In the genomic region with DNA sequence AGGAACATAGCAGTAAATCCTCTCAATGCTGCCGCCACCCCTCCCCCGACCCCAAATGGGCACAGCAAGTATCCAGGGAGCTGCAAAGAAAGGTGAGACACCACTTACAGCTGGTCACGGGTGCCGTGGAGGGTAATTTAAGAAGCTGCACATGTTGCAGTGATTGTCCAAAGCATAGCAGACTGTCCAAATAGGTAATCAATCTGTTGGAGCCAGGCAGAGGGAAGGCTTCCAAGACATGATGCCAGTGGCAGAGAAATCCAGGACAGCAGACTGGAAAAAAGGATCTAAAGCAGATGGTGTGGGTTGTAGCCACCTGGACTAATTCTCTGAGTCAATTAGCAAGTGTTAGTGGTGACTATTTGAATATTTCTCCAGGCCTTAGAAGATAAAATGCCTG, we compare ENCODE assay signal across 12 mouse cellular contexts.
DNase-seq lines count a peak whose midpoint lies in the region; ATAC-seq lines count a peak whose summit lies in the region.
"Had no signal": no experiment of that assay in that cellular context is flagged by ENCODE, and none has a peak within 500 bp of the region (broad histone marks: within the 10 kb centered on the region; RNA-seq: fewer than 3 reads in every experiment).

No protein-coding gene starts in this region.

- peak; percentile 71 for ATAC-seq in hindbrain, embryonic 15.5 days (ENCODE audit: low FRiP score, low read depth)
- no peak for ATAC-seq in hindbrain, embryonic 13.5 days (ENCODE audit: low FRiP score)
- ATAC-seq in hindbrain, embryonic 16.5 days, result peak; percentile 90
- 0 out of 2 replicates have a peak, but pooled peaks have one; percentile 50 for ATAC-seq in neural tube, embryonic 15.5 days (ENCODE audit: low FRiP score)

- WGBS in hindbrain, embryonic 15.5 days, result 60% methylated on average over 4 of the region's 4 CpGs
- WGBS in hindbrain, embryonic 13.5 days, result 64% methylated on average over 4 of the region's 4 CpGs
- WGBS in hindbrain, embryonic 16.5 days, result 66% methylated on average over 4 of the region's 4 CpGs
- WGBS in neural tube, embryonic 15.5 days, result 50% methylated on average over 4 of the region's 4 CpGs
- 57% methylated on average over 4 of the region's 4 CpGs for WGBS in heart, embryonic 10.5 days

- H3K4me3 ChIP-seq in hindbrain, embryonic 15.5 days, result no peak overlapping the region
- no peak overlapping the region for H3K4me3 ChIP-seq in hindbrain, embryonic 13.5 days
- no peak overlapping the region for H3K4me3 ChIP-seq in hindbrain, embryonic 16.5 days (ENCODE audit: low read length)
- no peak overlapping the region for H3K4me3 ChIP-seq in neural tube, embryonic 15.5 days (replicated peaks)
- no peak overlapping the region for H3K4me3 ChIP-seq in heart, embryonic 10.5 days
- H3K4me3 ChIP-seq: midbrain, embryonic 12.5 days had no signal

- peak; percentile 94 for DNase-seq in cerebellum, adult 9-10 months
- DNase-seq in MN1 (ENCODE audit: low spot score), result no peak
- DNase-seq in kidney, adult 8-10 months, result no peak
- no peak for DNase-seq in heart, embryonic 10.5 days (ENCODE audit: low spot score)
- DNase-seq: kidney, postnatal 10 days; thymus, postnatal 4 days had no signal

- no peaks in the 10 kb centered on the region for H3K9me3 ChIP-seq in hindbrain, embryonic 15.5 days
- H3K9me3 ChIP-seq in hindbrain, embryonic 13.5 days, result no peaks in the 10 kb centered on the region
- H3K9me3 ChIP-seq in hindbrain, embryonic 16.5 days (ENCODE audit: control insufficient read depth, low read length), result no peaks in the 10 kb centered on the region
- H3K9me3 ChIP-seq in neural tube, embryonic 15.5 days (replicated peaks), result no peaks in the 10 kb centered on the region
- no peaks in the 10 kb centered on the region for H3K9me3 ChIP-seq in heart, embryonic 10.5 days
- H3K9me3 ChIP-seq: midbrain, embryonic 12.5 days had no signal

- H3K9ac ChIP-seq in hindbrain, embryonic 15.5 days, result no peak overlapping the region
- no peak overlapping the region for H3K9ac ChIP-seq in hindbrain, embryonic 13.5 days
- H3K9ac ChIP-seq in hindbrain, embryonic 16.5 days (ENCODE audit: low read depth, low read length), result no peak overlapping the region
- H3K9ac ChIP-seq in neural tube, embryonic 15.5 days (replicated peaks), result no peak overlapping the region
- H3K9ac ChIP-seq: liver, embryonic 14.5 days; midbrain, embryonic 12.5 days had no signal

- no peak overlapping the region for H3K4me2 ChIP-seq in hindbrain, embryonic 15.5 days
- H3K4me2 ChIP-seq in hindbrain, embryonic 13.5 days, result no peak overlapping the region
- no peak overlapping the region for H3K4me2 ChIP-seq in hindbrain, embryonic 16.5 days (ENCODE audit: low read length)
- no peak overlapping the region for H3K4me2 ChIP-seq in neural tube, embryonic 15.5 days
- H3K4me2 ChIP-seq: midbrain, embryonic 12.5 days had no signal

- no peaks in the 10 kb centered on the region for H3K36me3 ChIP-seq in hindbrain, embryonic 15.5 days
- H3K36me3 ChIP-seq in hindbrain, embryonic 13.5 days, result no peaks in the 10 kb centered on the region
- no peaks in the 10 kb centered on the region for H3K36me3 ChIP-seq in hindbrain, embryonic 16.5 days (ENCODE audit: control insufficient read depth, insufficient read depth, low read length)
- no peaks in the 10 kb centered on the region for H3K36me3 ChIP-seq in neural tube, embryonic 15.5 days
- no peaks in the 10 kb centered on the region for H3K36me3 ChIP-seq in heart, embryonic 10.5 days
- H3K36me3 ChIP-seq: midbrain, embryonic 12.5 days had no signal

- H3K27me3 ChIP-seq in hindbrain, embryonic 15.5 days, result no peaks in the 10 kb centered on the region
- H3K27me3 ChIP-seq in hindbrain, embryonic 13.5 days, result no peaks in the 10 kb centered on the region
- no peaks in the 10 kb centered on the region for H3K27me3 ChIP-seq in hindbrain, embryonic 16.5 days (replicated peaks; ENCODE audit: control insufficient read depth, insufficient read depth, low read length)
- H3K27me3 ChIP-seq in neural tube, embryonic 15.5 days (replicated peaks), result no peaks in the 10 kb centered on the region
- no peaks in the 10 kb centered on the region for H3K27me3 ChIP-seq in heart, embryonic 10.5 days (ENCODE audit: insufficient read depth, poor library complexity, severe bottlenecking)
- H3K27me3 ChIP-seq: midbrain, embryonic 12.5 days had no signal

- no peaks in the 10 kb centered on the region for H3K4me1 ChIP-seq in hindbrain, embryonic 15.5 days (replicated peaks)
- 0 out of 2 replicates have a peak, but pooled peaks cover 5% of the 10 kb centered on the region for H3K4me1 ChIP-seq in hindbrain, embryonic 13.5 days (replicated peaks)
- no peaks in the 10 kb centered on the region for H3K4me1 ChIP-seq in hindbrain, embryonic 16.5 days (ENCODE audit: control insufficient read depth, insufficient read depth, low read depth, low read length)
- H3K4me1 ChIP-seq in neural tube, embryonic 15.5 days, result no peaks in the 10 kb centered on the region
- H3K4me1 ChIP-seq in heart, embryonic 10.5 days, result no peaks in the 10 kb centered on the region

- no peak overlapping the region for H3K27ac ChIP-seq in hindbrain, embryonic 15.5 days (replicated peaks)
- no peak overlapping the region for H3K27ac ChIP-seq in hindbrain, embryonic 13.5 days
- H3K27ac ChIP-seq in hindbrain, embryonic 16.5 days (ENCODE audit: low read depth, low read length), result no peak overlapping the region
- H3K27ac ChIP-seq in neural tube, embryonic 15.5 days (replicated peaks), result no peak overlapping the region
- no peak overlapping the region for H3K27ac ChIP-seq in heart, embryonic 10.5 days
- H3K27ac ChIP-seq: liver, embryonic 14.5 days; midbrain, embryonic 12.5 days had no signal
